Mouse (Mus musculus) midbrain, embryonic 10.5 days (tissue): ENCODE measurements around the gene Sec11a. TPM values are rescaled to one million over a fixed set of nuclear protein-coding genes. Genes with fewer than 3 reads are reported as not detected.

ENCODE experiments used
- DNase-seq: peaks from one replicate; pipeline ENCODE4 v3.0.0-alpha.2; 2017; ENCODE audit warnings: low spot score
- H3K27ac ChIP-seq: fragments of 300-500 bp; sonication (generic); replicated peaks from 2 replicates; pipeline ENCODE4 v1.5.1; 2016; ENCODE audit warnings: mild to moderate bottlenecking
- H3K27me3 ChIP-seq: fragments of 300-500 bp; sonication (generic); 2 replicates; pipeline ENCODE4 v1.6.1; 2016; ENCODE audit warnings: low read depth, mild to moderate bottlenecking; ENCODE audit not compliant: poor library complexity, severe bottlenecking
- H3K36me3 ChIP-seq: fragments of 300-500 bp; sonication (generic); 2 replicates; pipeline ENCODE4 v1.6.1; 2016; ENCODE audit warnings: mild to moderate bottlenecking, moderate library complexity
- H3K4me1 ChIP-seq: fragments of 300-500 bp; sonication (generic); 2 replicates; pipeline ENCODE4 v1.6.1; 2016
- H3K4me3 ChIP-seq: fragments of 300-500 bp; sonication (generic); 2 replicates; pipeline ENCODE4 v1.5.1; 2016; ENCODE audit warnings: mild to moderate bottlenecking, moderate library complexity
- H3K9me3 ChIP-seq: fragments of 300-500 bp; sonication (generic); replicated peaks from 2 replicates; pipeline ENCODE4 v1.6.1; 2016; ENCODE audit warnings: mild to moderate bottlenecking
- WGBS: fragments of 180-500 bp; shearing (Covaris S2); methylation state at CpG from one replicate; pipeline ENCODE4 v1.1.7; 2016; 5-methylcytosine and 5-hydroxymethylcytosine counted together
- polyA plus RNA-seq: library from polyadenylated mRNA; unstranded; fragments of >200 nt; fragmentation: Nextera tagmentation; extraction: Ambion mirVana; gene quantifications from 2 replicates; pipeline ENCODE4 v1.2.1, GENCODE M21; 2016

Sec11a gene
- 195 and 207 TPM in 2 replicates for polyA plus RNA-seq

GRCm38 (mm10) chr7:80947445-80948350, at the start of gene Sec11a:
Gene Sec11a, minus strand, starts transcription at chr7:80947780.
- Histone ChIP-seq H3K4me3 (peak within 1 kb of the TSS; percentile 94), H3K36me3 (peaks cover 24% of the 10 kb centered on the region), H3K9me3 (no peaks in the 10 kb centered on the region), H3K27me3 (no peaks in the 10 kb centered on the region), H3K4me1 (peaks cover 25% of the 10 kb centered on the region), H3K27ac (peak within 1 kb of the TSS; percentile 97)
- DNase-seq = peak; percentile 94
- WGBS = 2% methylated on average over 44 of the region's 44 CpGs

GRCm38 (mm10) chr7:80995266-80996146, 47.9 kb upstream of the Sec11a start:
- DNase-seq = no peak
- H3K4me3 ChIP-seq = peak overlapping the region; percentile 93; the same call in 1 of the 2 replicates
- no peaks in the 10 kb centered on the region for H3K27me3 ChIP-seq
- no peaks in the 10 kb centered on the region for H3K9me3 ChIP-seq
- no peaks in the 10 kb centered on the region for H3K36me3 ChIP-seq
- H3K27ac ChIP-seq = no peak overlapping the region
- peaks cover 37% of the 10 kb centered on the region for H3K4me1 ChIP-seq
- 71% methylated on average over 3 of the region's 3 CpGs for WGBS

GRCm38 (mm10) chr7:80994663-80995005, 47.1 kb upstream of the Sec11a start:
- no peaks in the 10 kb centered on the region for H3K36me3 ChIP-seq

GRCm38 (mm10) chr7:80993834-80994662, 46.5 kb upstream of the Sec11a start:
- peak; percentile 87 for DNase-seq
- Histone ChIP-seq H3K4me3 (peak overlapping the region; percentile 93), H3K36me3 (no peaks in the 10 kb centered on the region), H3K4me1 (peaks cover 37% of the 10 kb centered on the region), H3K9me3 (no peaks in the 10 kb centered on the region), H3K27me3 (no peaks in the 10 kb centered on the region), H3K27ac (peak overlapping the region; percentile 99)
- WGBS = under 1% methylated on average over 58 of the region's 58 CpGs

More at GRCm38 (mm10) chr7:80994663-80995005, 47.1 kb upstream of the Sec11a start:
- peak overlapping the region; percentile 93 for H3K4me3 ChIP-seq
- 57% methylated on average over 6 of the region's 6 CpGs for WGBS
- no peak for DNase-seq
- H3K27ac ChIP-seq = peak overlapping the region; percentile 99
- no peaks in the 10 kb centered on the region for H3K27me3 ChIP-seq
- H3K9me3 ChIP-seq = no peaks in the 10 kb centered on the region
- peaks cover 37% of the 10 kb centered on the region for H3K4me1 ChIP-seq

GRCm38 (mm10) chr7:80992980-80993833, 45.6 kb upstream of the Sec11a start, which contains the start of gene Zfp592:
Gene Zfp592, plus strand, starts transcription at chr7:80993681.
- WGBS = under 1% methylated on average over 96 of the region's 102 CpGs
- peak within 1 kb of the TSS; percentile 93 for H3K4me3 ChIP-seq
- H3K4me1 ChIP-seq = peaks cover 37% of the 10 kb centered on the region
- H3K27ac ChIP-seq = peak within 1 kb of the TSS; percentile 99
- peak; percentile 87 for DNase-seq
- H3K27me3 ChIP-seq = no peaks in the 10 kb centered on the region
- no peaks in the 10 kb centered on the region for H3K9me3 ChIP-seq
- no peaks in the 10 kb centered on the region for H3K36me3 ChIP-seq

- 3% methylated on average over 12 of the region's 12 CpGs for WGBS
- Histone ChIP-seq H3K27me3 (no peaks in the 10 kb centered on the region), H3K9me3 (no peaks in the 10 kb centered on the region), H3K4me1 (peaks cover 37% of the 10 kb centered on the region), H3K36me3 (no peaks in the 10 kb centered on the region), H3K27ac (peak overlapping the region; percentile 99), H3K4me3 (peak overlapping the region; percentile 93)
- no peak for DNase-seq
Observed at GRCm38 (mm10) chr7:80992631-80992979, 45.0 kb upstream of the Sec11a start.

- Histone ChIP-seq H3K27me3 (no peaks in the 10 kb centered on the region), H3K4me1 (peaks cover 37% of the 10 kb centered on the region), H3K36me3 (no peaks in the 10 kb centered on the region), H3K9me3 (no peaks in the 10 kb centered on the region), H3K27ac (peak overlapping the region; percentile 99), H3K4me3 (peak overlapping the region; percentile 93)
- WGBS = 87% methylated on average over 6 of the region's 6 CpGs
- no peak for DNase-seq
Observed at GRCm38 (mm10) chr7:80992063-80992462, 44.5 kb upstream of the Sec11a start.

- no peaks in the 10 kb centered on the region for H3K27me3 ChIP-seq
- H3K36me3 ChIP-seq = no peaks in the 10 kb centered on the region
- DNase-seq = no peak
- H3K9me3 ChIP-seq = no peaks in the 10 kb centered on the region
- no peak overlapping the region for H3K27ac ChIP-seq
- peaks cover 37% of the 10 kb centered on the region for H3K4me1 ChIP-seq
- 90% methylated on average over 5 of the region's 5 CpGs for whole genome bisulfite sequencing
- peak overlapping the region; percentile 93; the same call in 1 of the 2 replicates for H3K4me3 ChIP-seq
Observed at GRCm38 (mm10) chr7:80991589-80991988, 44.0 kb upstream of the Sec11a start.

GRCm38 (mm10) chr7:80990276-80990675, 42.7 kb upstream of the Sec11a start:
- peaks cover 29% of the 10 kb centered on the region for H3K4me1 ChIP-seq
- no peaks in the 10 kb centered on the region for H3K9me3 ChIP-seq
- no peaks in the 10 kb centered on the region for H3K27me3 ChIP-seq
- H3K4me3 ChIP-seq = no peak overlapping the region
- WGBS = 93% methylated on average over 6 of the region's 6 CpGs
- DNase-seq = no peak
- no peak overlapping the region for H3K27ac ChIP-seq
- H3K36me3 ChIP-seq = no peaks in the 10 kb centered on the region

- no peak overlapping the region for H3K4me3 ChIP-seq
- WGBS = 87% methylated on average over 4 of the region's 4 CpGs
- no peaks in the 10 kb centered on the region for H3K36me3 ChIP-seq
- no peak for DNase-seq
- no peaks in the 10 kb centered on the region for H3K9me3 ChIP-seq
- no peak overlapping the region for H3K27ac ChIP-seq
- H3K27me3 ChIP-seq = no peaks in the 10 kb centered on the region
- H3K4me1 ChIP-seq = peaks cover 17% of the 10 kb centered on the region
Observed at GRCm38 (mm10) chr7:80987805-80988625, 40.4 kb upstream of the Sec11a start.
